Mouse (Mus musculus) CH12.LX (cell line): ENCODE data around the gene Dusp22.

Experiments
- CHD1 ChIP-seq: IDR thresholded peaks from 2 replicates; pipeline ENCODE4 v1.6.1; 2012; ENCODE audit warnings: low read depth, low read length, improper control_type of control experiment, inconsistent platforms
- CTCF ChIP-seq, 2 experiments: IDR thresholded peaks in 1 of 2; conservative IDR thresholded peaks in 1 of 2; 2 replicates each; pipeline ENCODE4 v1.5.1; 2011 to 2012; ENCODE audit warnings: low read depth in 2 of 2, low read length in 2 of 2, improper control_type of control experiment in 1 of 2, inconsistent platforms in 1 of 2, mild to moderate bottlenecking in 1 of 2, moderate library complexity in 1 of 2
- ELF1 ChIP-seq: IDR thresholded peaks from 2 replicates; pipeline ENCODE4 v1.6.1; 2014; ENCODE audit warnings: low read depth, mild to moderate bottlenecking, inconsistent platforms, low read length, improper control_type of control experiment
- EP300 ChIP-seq: IDR thresholded peaks from 2 replicates; pipeline ENCODE4 v1.6.1; 2011; ENCODE audit warnings: low read length, improper control_type of control experiment
- MAFK ChIP-seq: IDR thresholded peaks from 2 replicates; pipeline ENCODE4 v1.6.1; 2011; ENCODE audit warnings: low read length, improper control_type of control experiment; ENCODE audit not compliant: insufficient replicate concordance
- MAZ ChIP-seq: IDR thresholded peaks from 2 replicates; pipeline ENCODE4 v1.6.1; 2012; ENCODE audit warnings: low read depth, mild to moderate bottlenecking, inconsistent platforms, low read length, improper control_type of control experiment, moderate library complexity
- MEF2A ChIP-seq: IDR thresholded peaks from 2 replicates; pipeline ENCODE4 v1.6.1; 2014; ENCODE audit warnings: low read depth, mild to moderate bottlenecking, inconsistent platforms, low read length, improper control_type of control experiment, borderline replicate concordance
- MYC ChIP-seq: IDR thresholded peaks from 2 replicates; pipeline ENCODE4 v1.6.1; 2011; ENCODE audit warnings: low read depth, mild to moderate bottlenecking, improper control_type of control experiment, low read length
- POLR2A ChIP-seq: IDR thresholded peaks from 2 replicates; pipeline ENCODE4 v1.6.1; 2011; ENCODE audit warnings: low read depth, mild to moderate bottlenecking, improper control_type of control experiment, low read length
- SIN3A ChIP-seq: IDR thresholded peaks from 2 replicates; pipeline ENCODE4 v1.6.1; 2012; ENCODE audit warnings: low read length, improper control_type of control experiment, inconsistent platforms
- SMC3 ChIP-seq: IDR thresholded peaks from 2 replicates; pipeline ENCODE4 v1.6.1; 2011; ENCODE audit warnings: low read depth, low read length, improper control_type of control experiment

DNA sequence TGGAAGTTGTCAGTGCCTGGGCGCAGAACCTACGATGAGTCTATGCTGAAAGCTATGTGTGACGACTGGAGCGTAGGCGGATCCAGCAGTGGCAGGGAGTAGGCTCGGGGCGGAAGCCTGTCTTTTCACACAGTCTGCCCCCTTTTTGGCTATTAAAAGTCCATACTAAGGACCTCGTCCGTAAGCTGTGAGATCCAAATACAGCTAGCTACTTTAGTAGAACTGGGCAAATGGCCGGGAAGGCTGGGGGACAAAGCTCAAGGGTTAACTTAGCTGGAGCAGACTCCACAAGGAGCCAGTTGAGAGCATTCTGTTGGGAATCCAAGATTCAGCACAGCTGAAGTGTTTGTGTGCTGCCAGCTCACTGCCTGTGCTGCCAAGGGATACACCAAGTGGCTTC is 6.7 kb downstream of the Dusp22 start:
- no peak for TF ChIP-seq MAFK
- no peak for TF ChIP-seq CTCF (conservative IDR thresholded peaks at IDR 0.05 in 1 of 2, IDR thresholded peaks at IDR 0.05 in 1 of 2; ENCODE audit: low read depth in 2 of 2, low read length in 2 of 2)
- TF ChIP-seq MAZ: no peak
- TF ChIP-seq POLR2A: no peak
- no peak for TF ChIP-seq EP300
- TF ChIP-seq SMC3: no peak
- no peak for TF ChIP-seq SIN3A
- TF ChIP-seq ELF1: no peak
- no peak for TF ChIP-seq MEF2A
- no peak for TF ChIP-seq CHD1
- TF ChIP-seq MYC: no peak
